Mouse (Mus musculus) gastrocnemius, adult 2 months (tissue): ENCODE data around the gene Zfp213. TPM values are rescaled to one million over a fixed set of nuclear protein-coding genes. Genes with fewer than 3 reads are reported as not detected.

Source experiments
- DNase-seq: peaks from one replicate; pipeline ENCODE4 v3.0.0; 2022
- H3K27ac ChIP-seq: fragments of 200-600 bp; 2 replicates; pipeline ENCODE4 v1.8.1; 2022; ENCODE audit warnings: mild to moderate bottlenecking
- H3K4me3 ChIP-seq: fragments of 200-600 bp; 2 replicates; pipeline ENCODE4 v1.8.1; 2022; ENCODE audit warnings: mild to moderate bottlenecking, moderate library complexity
- CTCF ChIP-seq: fragments of 200-600 bp; IDR thresholded peaks from 2 replicates; pipeline ENCODE4 v1.8.1; 2022; ENCODE audit warnings: antibody characterized with exemption, mild to moderate bottlenecking, moderate library complexity
- intact Hi-C: fragments of 180-260 bp; cut with DNase I; formaldehyde crosslinking; loops from one replicate; pipeline ENCODE4 v1.15.1; 2025
- total RNA-seq, 2 experiments: library from RNA; stranded (reverse); gene quantifications; 2 replicates each; pipeline ENCODE4 v1.2.3; 2021

Zfp213 gene
- total RNA-seq, 2 experiments from 2014 or later, result 2.0 to 3.3 TPM

DNA sequence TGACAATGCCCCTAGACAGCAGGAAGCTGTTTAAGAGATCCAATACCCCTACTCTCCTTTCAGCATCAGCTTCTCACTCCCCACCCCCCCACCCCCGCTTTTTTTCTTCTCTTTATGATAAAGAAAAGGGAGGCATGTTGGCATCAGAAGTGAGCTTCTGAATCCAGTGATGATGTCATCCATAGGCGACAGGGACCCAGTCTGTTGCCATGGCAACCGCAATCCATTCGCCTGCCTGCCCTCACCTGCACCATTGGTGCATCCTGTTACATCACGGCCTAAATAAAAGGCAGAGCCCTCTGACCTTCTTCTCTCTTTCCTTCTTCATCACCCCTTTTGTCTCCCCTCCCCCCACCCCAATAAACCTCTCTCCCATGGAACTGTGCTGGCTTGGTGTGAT is 4.3 kb upstream of the Zfp213 start:
- H3K27ac ChIP-seq, result no peak overlapping the region
- TF ChIP-seq CTCF, result no peak
- no peak overlapping the region for H3K4me3 ChIP-seq
- no peak for DNase-seq
- intact Hi-C loops, result no loop called here

DNA sequence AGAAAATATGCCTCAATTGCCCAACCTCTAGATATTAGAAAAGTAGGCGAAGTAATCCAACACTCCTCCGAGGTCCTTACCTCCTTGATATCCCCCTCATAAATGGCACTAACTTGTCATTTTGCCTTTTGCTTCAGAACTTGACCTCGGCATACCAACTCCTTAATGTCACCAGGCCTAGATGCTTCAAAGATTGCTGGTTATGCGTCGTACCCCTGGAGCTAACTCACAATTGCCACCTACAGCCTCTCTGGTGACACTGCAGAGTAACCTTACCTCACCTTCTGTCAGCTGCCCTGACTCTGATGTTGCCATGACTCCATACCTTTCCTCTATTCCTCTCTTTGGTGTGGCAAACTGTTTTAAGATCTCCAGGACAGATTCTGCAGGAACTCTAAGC is 2.7 kb upstream of the Zfp213 start:
- intact Hi-C loops, result no loop called here
- Histone ChIP-seq H3K27ac (no peak overlapping the region), H3K4me3 (no peak overlapping the region)
- DNase-seq, result no peak
- peak; percentile 18; the same call in 1 of the 2 replicates for TF ChIP-seq CTCF

DNA sequence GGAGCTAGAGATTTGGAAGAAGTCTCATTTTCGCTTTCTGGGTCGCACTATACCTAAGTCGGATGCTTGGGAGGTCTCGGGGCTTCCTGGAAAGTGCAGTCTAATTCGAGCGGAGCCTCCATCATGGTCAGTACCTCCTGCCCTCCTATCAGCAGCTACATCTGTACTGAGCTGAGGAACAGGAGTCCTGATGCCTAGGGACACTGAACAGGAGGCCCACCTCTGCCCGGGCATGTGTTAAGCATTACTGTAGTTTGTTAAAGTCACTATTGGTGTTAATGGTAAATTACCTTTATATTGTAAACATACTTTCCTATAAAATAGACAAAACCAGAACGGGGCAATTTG is 304 bp upstream of the Zfp213 start:
- intact Hi-C loops, result no loop called here
- Histone ChIP-seq H3K27ac (peak overlapping the region; percentile 97), H3K4me3 (peak overlapping the region; percentile 79)
- DNase-seq, result no peak
- no peak for TF ChIP-seq CTCF

DNA sequence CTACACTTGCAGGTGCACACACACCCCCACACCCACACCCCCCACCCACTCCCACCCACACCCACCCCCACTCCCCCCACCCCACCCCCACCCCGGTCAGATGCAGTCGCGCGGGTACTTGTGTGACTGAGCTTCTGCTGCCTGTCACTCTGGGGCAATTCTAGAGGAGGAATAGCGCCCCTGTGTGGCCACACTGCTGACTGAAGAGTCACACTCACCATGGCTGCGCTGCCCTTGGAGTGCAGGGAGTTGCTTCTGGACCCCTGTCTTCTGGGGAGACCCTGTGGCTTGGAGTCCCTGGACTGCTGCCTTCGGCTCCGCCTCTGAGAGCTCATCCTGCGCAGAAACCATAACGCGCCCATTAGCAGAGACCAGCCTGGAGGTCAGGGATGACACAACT is 4.3 kb downstream of the Zfp213 start:
- DNase-seq, result peak; percentile 55
- intact Hi-C loops, result no loop called here
- peak; percentile 59 for TF ChIP-seq CTCF
- Histone ChIP-seq H3K27ac (no peak overlapping the region), H3K4me3 (no peak overlapping the region)

DNA sequence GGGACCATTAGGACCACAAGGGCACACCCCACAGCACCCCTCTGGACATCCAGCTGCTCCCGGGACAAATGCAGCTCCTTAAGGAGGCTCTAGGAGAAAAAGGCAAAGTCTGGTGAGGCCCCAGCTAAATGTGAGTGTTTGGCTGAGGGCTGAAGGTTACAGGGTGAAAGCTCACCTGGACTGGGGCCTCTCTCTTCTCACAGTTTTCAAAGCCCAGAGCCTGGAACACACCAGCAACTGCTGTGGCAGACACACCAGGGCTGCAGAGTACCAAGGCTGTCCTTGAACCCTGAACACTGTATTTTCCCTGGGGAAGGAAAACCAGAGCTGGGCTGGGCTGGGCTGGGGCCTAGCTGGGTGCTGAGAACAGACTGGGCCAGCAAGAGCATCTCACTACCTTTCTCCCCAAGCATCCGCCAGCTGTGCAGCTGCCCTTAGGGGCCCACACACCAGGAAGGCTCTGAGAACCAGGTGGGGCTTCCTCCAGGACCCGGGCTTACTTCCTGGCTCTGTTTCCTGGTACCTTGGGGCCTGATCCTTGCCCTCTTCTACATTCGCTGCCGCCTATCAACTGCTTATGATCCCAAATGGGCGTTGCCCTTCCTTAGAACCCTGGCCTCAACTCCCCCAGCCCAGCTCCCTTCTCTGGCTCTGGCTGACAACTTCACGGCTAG is 8.7 kb downstream of the Zfp213 start:
- H3K27ac ChIP-seq, result peak overlapping the region; percentile 35; the same call in 1 of the 2 replicates
- TF ChIP-seq CTCF, result no peak
- no peak for DNase-seq
- intact Hi-C loops, result no loop called here
- H3K4me3 ChIP-seq, result no peak overlapping the region

DNA sequence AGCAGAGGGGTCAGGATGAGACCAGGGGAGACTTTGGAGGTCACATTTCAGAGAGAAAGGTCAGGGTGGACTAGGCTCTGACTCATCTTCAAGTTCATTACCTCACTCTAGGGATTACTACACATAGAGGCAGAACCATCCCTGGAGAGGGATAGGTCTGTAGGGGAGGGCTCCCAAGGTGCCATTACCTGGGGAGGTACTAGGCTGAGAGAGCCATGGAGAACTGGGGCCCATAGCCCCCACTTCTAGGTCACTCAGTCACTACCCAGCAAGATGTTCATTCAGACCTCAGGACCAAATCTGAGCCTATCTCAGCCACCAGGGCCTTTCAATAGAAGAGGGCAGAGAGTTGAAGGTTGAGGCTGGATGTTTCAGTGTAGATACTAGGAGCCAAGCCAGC is 9.7 kb downstream of the Zfp213 start:
- no peak for TF ChIP-seq CTCF
- no peak overlapping the region for H3K27ac ChIP-seq
- intact Hi-C loops, result loop anchor here (5.0 kb wide), 1 partner anchor 118 kb away; the partner anchor contains the start of genes Hcfc1r1 and Thoc6
- no peak for DNase-seq
- H3K4me3 ChIP-seq, result no peak overlapping the region

DNA sequence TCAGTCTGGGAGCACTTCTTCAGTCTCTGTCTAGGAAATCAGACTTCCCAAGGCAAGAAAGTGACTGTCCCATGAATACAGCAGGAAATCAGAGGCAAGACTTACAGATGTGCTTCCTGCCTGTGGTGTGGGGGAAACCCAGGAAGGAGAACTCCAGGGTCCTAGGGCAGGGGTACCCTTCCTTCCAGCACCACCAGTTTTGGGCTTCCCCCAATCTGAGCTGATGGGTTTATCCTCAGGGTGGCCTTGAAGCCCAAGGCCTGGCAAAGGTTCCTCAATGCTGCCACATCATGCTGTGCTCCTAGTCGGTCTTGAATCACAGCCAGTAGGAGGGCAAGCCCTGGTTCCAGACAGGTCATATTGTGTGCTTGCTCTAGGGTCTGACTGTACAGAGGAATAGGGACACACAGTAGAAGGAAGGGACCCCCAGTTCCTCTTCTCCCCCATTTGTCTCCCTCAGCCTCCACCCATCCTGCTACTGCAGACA is 10.4 kb downstream of the Zfp213 start:
- no peak for DNase-seq
- Histone ChIP-seq H3K4me3 (no peak overlapping the region), H3K27ac (no peak overlapping the region)
- no peak for TF ChIP-seq CTCF
- intact Hi-C loops, result loop anchor here (5.0 kb wide), 1 partner anchor 119 kb away; the partner anchor contains the start of genes Hcfc1r1 and Thoc6

DNA sequence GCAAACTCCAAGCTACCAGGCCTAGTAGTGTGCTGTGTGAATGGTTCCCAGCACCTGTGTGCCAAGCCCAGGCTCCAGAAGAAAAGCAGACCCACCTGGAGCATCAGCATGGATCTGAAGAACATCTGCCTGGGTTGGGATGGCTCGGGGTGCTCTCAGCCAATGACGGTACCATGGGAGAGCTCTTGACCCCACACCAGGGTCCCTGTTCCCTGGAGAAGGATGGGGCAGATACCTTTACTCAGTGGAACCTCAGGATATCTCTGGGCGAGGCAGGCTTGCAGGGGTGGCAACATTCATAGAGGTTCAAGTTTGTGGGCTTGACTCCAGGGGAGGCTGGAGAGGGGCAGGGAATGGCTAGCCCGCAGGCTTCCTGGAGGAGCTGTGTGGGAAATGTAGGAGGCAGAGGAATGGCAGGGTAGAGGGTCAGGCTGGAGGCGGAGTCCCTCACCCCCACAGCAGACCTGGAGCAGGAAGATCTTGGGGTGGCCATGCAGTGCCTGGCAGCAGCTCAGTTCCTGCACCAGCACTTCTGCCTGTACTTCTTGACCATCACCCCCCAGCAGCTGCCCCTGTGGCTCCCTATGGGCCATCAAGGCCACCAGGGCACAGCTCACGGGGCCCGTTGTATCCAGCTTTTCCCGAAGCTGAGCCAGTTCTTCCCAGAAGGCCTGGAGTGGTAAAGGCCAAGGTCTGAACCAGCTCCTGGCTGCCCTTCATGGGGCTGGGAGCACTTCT is 11.0 kb downstream of the Zfp213 start:
- no peak for TF ChIP-seq CTCF
- no peak for DNase-seq
- intact Hi-C loops, result loop anchor here (5.0 kb wide), 1 partner anchor 119 kb away; the partner anchor contains the start of genes Hcfc1r1 and Thoc6
- H3K4me3 ChIP-seq, result no peak overlapping the region
- H3K27ac ChIP-seq, result no peak overlapping the region

DNA sequence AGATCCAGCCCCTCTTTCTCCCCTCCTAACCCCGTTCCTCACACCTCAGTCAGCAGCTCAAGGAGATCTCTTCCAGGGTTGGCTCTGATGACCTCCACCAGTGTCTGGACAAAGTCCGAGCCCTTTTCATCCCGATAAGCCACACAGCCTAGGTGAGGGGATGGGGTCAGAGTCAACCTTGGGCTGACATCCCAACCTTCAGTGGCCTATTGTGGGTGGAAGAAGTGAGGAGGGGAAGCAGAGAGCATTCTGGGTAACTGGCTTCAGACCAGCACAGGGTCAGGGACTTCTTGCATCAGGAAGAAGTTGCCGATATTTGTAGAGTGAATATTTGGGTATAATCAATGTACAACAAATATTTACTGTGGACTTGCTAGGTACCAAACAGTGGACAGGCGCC is 12.1 kb downstream of the Zfp213 start:
- no peak for DNase-seq
- no peak overlapping the region for H3K4me3 ChIP-seq
- intact Hi-C loops, result loop anchor here (5.0 kb wide), 1 partner anchor 120 kb away; the partner anchor contains the start of genes Hcfc1r1 and Thoc6
- no peak for TF ChIP-seq CTCF
- no peak overlapping the region for H3K27ac ChIP-seq

DNA sequence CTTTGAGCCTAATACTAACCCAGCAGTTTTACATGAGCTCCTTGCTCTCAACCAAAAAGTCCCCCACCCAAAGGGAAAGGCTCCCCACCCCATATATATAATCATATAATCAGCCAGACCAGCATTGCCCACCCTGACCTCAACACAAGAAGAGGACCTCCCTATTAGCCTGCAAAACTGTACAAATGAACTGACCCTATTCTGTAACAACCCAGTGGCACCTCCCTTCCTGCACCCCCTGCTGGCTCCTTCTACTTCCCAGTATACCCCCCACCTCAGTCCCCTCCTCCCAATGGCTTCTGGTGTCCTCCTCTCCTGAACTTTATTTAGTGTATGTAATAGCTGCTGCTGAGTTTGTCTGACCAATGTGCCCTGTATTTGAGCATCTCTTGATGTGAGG is 12.6 kb downstream of the Zfp213 start:
- intact Hi-C loops, result loop anchor here (5.0 kb wide), 1 partner anchor 121 kb away; the partner anchor contains the start of genes Hcfc1r1 and Thoc6
- H3K4me3 ChIP-seq, result peak overlapping the region; percentile 79
- H3K27ac ChIP-seq, result peak overlapping the region; percentile 92
- TF ChIP-seq CTCF, result no peak
- DNase-seq, result no peak

DNA sequence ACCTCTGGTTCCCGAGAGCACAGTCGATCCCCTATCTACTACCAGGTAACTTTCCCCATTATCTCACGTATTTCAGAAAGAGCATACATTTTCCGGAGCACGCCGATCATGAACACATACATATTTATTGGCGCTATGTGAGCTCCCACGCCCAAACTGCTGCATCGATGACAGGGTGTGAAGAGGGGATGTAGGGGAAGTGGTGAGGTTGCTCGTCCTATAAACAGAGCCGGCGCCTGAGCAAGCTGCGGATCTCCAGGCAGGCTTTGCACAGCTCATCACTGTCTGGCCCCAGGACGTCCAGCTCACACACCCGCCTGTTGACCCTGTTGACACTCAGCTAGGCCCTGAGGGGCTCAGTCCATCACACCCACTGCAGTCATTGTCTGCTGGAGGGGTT is 13.2 kb downstream of the Zfp213 start:
- intact Hi-C loops, result loop anchor here (5.0 kb wide), 1 partner anchor 121 kb away; the partner anchor contains the start of genes Hcfc1r1 and Thoc6
- peak overlapping the region; percentile 92 for H3K27ac ChIP-seq
- no peak for DNase-seq
- no peak for TF ChIP-seq CTCF
- H3K4me3 ChIP-seq, result peak overlapping the region; percentile 79

DNA sequence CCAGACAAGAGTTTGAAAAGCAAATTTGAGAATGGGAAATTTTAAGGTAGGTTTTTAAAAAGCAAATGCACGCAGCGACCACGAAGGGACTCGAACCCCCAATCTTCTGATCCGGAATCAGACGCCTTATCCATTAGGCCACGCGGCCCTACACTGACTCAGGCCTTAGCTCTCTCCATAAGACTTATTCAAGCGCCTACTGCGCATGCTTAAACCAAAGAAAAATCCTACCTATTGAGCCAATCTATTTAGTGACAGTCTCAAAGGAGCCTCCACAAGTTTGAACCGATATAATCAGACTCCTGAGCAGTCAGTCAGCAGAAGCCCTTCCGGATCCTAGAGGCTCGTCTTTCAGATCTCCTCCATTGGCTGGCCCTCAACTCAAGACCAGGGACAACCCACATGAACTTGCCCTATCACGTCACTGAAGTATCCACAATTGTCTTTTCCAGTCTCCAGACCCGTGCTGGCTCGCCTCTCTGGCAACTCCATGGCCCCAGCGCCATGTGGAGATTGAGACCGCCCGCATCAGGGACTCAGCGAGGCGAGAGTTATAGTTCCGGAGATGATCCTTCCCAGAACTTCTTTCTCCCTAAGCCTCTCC is 13.7 kb downstream of the Zfp213 start:
- intact Hi-C loops, result loop anchor here (5.0 kb wide), 1 partner anchor 122 kb away; the partner anchor contains the start of genes Hcfc1r1 and Thoc6
- DNase-seq, result peak; percentile 85
- Histone ChIP-seq H3K27ac (peak overlapping the region; percentile 92), H3K4me3 (peak overlapping the region; percentile 79)
- TF ChIP-seq CTCF, result no peak
